Mouse (Mus musculus): ENCODE measurements around the gene Ncapd3. TPM values are rescaled to one million over a fixed set of nuclear protein-coding genes. Genes with fewer than 3 reads are reported as not detected.

Gene Ncapd3
- total RNA-seq, 1 experiment from 2014 or later, result 16.6 TPM

DNA sequence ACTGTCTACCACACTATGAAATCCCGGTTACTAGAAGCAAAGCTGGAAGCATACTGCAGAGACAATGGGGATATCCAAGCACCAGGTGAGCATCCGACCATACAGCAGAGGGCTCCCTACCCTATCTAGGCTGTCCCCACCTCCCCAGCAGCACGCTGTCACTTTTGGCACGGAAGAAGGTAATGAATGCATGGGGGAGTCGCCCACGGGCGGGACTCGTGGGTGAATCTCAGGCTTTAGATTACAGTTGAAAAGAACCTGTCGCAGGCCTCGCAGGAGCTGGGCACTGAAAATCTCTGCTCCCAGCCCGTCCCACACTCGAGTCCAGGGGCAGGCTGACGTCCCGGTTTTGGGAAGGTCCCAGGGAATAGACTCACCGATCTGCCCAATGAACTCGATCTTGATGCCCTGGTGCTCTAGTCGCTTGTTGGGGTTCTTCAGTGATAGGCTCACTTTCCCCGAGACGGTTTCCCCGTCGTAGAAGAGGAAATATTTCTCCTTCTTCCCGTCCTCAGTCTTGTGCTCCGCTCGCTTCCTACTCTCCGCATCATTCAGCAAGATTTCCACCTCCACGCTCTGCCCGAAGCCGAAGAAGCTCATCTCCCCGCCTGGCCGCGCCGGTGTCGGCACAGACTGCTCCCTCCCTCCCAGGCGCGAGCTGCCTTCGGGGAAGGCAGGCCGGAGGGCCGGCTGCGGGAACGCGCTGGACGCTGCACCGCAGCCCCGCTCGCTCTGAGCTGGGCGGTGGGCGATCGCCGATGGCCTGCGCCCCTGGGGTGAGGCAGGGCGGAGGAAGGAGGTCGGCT, 750 bp upstream of the Ncapd3 start:
- ATAC-seq (ENCODE audit: extremely low read depth, insufficient number of reproducible peaks, low FRiP score, poor library complexity, severe bottlenecking), result no peak

DNA sequence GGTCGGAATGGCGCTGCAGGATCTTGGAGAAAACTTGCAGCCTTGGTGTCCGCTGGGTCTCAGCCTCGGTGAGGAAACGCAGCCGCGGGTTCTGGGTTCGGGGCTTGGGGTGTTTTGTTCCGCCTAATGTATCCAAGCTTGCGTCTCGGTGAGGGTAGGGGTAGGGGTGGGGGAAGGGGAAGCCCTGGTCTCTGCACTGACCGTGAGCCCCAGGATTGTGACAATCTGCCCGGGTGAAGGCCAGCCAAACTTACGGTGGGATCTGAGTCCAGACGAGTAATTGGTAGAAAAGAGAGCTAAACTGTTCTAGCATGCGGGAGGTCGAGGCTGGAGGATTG, 757 bp downstream of the Ncapd3 start:
- no peak for ATAC-seq (ENCODE audit: extremely low read depth, insufficient number of reproducible peaks, low FRiP score, poor library complexity, severe bottlenecking)

DNA sequence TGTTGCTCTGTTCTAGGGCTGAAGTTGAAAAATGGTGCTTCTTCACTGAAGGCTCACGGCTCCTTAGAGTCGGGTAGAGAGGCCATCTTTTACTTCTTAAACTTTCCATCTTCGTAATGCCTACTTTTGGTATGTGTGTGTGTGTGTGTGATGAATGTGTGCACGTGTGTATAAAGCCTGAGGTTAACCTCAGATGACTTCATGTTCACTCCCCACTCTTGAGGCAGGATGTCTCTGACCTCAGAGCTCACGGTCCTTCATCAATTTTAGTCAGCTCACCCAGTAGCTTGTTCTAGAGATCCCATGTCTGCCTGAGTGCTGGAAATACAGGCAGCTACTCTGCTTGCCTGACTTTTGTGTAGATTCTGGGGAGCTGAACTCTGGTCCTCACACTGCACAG, 13.9 kb downstream of the Ncapd3 start:
- no peak for ATAC-seq (ENCODE audit: extremely low read depth, insufficient number of reproducible peaks, low FRiP score, poor library complexity, severe bottlenecking)

DNA sequence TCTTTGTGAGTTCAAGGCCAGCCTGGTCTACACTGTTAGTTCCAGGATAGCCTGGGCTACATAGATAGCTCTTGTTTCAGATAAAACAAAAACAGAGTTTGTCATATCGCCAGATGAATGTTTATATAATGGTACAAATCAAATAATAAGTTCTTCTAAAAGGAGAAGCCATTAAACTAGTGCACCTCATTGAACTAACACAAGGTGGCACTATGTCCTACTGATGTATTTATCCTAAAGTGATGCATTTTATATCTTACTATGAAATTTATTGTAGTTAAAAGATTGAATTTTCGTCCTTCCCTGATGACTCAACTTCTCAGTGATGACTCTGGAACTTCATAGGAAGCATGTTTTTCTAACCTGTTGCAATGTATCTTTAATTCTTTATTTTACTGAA, 19.5 kb downstream of the Ncapd3 start:
- no peak for ATAC-seq (ENCODE audit: extremely low read depth, insufficient number of reproducible peaks, low FRiP score, poor library complexity, severe bottlenecking)

DNA sequence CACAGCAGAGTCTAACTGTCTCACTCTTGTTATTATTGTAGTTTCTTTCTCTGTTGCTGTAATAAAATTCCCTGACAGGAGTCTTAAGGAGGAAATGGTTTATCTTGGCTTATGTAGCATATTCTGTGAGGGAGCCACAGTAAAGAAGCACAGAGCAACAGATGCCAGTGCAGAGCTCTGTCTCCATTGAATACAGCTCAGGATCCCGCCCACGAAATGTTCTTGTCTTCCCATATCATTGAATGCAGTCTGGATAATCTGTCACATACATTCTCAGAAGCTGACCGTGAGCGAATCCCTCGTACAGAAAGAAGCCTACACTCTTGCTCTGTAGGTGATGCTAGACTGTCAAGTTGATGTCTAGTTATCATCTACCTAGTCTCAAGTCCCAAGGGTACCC, 28.4 kb downstream of the Ncapd3 start:
- no peak for ATAC-seq (ENCODE audit: extremely low read depth, insufficient number of reproducible peaks, low FRiP score, poor library complexity, severe bottlenecking)

DNA sequence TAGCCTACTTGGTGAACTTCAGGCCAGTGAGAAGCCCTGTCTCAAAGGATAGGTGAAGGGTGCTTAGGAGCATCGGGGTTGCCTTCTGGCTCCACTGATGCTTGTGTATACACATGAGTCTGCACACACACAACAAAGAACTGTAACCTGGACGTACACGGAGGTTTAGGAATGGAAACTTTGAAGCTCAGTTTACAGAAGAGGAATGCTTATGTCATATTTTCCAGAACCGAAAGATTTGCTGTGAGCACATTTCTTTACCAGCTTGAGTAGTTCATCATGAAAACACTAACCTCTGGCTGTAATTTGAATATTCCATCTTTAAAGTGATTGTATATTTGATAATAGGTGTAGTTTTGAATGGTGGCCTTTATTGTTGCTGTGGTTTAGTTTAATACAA, 40.9 kb downstream of the Ncapd3 start:
- ATAC-seq (ENCODE audit: extremely low read depth, insufficient number of reproducible peaks, low FRiP score, poor library complexity, severe bottlenecking), result no peak

DNA sequence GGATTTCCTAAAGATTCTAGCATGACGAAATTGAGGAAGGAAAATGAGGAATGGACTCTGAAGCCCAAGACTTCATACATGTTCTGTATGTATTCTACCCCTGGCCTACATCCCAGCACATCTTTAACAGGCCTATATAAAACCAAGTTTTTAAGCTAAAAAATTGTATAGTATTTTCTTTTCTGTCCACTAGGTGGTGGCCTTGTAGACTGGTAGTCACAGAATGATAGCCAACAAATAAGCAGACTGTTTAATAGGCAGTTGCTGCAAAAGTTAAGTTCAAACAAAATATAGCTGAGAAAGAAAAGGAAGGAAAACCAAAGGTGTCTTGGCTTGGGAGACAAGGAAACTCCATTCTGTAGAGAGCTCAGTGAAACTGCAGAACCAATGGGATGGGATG, 44.7 kb downstream of the Ncapd3 start:
- no peak for ATAC-seq (ENCODE audit: extremely low read depth, insufficient number of reproducible peaks, low FRiP score, poor library complexity, severe bottlenecking)

DNA sequence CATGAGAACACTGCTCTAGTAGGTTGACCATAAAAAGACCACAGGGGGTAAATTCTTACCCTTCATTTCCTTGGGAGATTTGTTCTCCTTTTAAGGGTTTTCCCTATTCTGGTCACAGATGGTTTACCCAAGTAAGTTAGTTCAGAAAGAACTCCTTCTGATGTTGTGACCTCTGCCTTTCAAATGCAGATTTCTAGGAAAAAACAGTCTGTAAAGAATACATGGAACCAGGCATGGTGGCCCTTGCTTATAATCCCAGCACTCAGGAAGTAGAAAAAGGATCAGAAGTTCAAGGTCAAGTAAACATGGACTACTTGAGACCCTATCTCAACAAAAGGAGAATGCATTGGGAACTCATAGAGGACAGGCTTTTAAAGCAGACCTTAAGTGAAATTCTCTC, 45.8 kb downstream of the Ncapd3 start:
- no peak for ATAC-seq (ENCODE audit: extremely low read depth, insufficient number of reproducible peaks, low FRiP score, poor library complexity, severe bottlenecking)

DNA sequence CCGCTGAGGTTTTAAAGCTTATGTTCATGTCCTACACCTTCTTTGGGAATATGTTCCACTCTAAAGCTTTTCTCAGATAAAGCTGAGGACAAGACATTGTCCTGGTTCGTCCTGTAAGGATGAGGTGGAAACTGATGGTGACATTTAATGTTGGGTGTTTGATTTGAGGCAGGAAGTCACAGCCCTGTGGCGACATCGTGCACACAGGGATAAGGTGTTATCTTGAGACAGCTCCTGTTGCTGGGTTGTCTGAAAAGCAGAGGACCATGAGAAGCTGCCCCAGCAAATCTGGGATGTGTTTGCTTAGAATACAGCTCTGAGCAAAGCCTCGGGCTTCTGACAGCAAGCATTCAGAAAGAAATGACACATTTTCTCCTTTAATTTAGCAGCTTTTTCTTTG, 56.3 kb downstream of the Ncapd3 start:
- no peak for ATAC-seq (ENCODE audit: extremely low read depth, insufficient number of reproducible peaks, low FRiP score, poor library complexity, severe bottlenecking)

DNA sequence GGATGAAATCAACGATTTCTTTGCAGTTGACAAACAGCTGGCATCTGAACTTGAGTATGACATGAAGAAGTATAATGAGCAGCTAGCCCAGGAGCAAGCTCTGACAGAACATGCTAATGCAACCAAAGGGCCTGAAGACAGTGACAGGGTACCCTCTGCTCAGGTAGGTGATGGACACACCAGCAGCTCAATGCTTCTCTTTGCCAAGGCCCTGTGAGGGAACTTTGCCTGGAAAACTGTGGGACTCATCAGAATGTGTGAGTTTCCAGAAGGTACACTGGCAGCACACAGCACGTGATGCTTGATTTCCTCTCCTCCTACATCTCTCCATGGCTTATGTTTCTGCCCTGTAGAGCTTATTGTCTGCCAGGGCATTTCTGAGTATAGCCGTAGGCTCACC, 57.4 kb downstream of the Ncapd3 start:
- no peak for ATAC-seq (ENCODE audit: extremely low read depth, insufficient number of reproducible peaks, low FRiP score, poor library complexity, severe bottlenecking)

DNA sequence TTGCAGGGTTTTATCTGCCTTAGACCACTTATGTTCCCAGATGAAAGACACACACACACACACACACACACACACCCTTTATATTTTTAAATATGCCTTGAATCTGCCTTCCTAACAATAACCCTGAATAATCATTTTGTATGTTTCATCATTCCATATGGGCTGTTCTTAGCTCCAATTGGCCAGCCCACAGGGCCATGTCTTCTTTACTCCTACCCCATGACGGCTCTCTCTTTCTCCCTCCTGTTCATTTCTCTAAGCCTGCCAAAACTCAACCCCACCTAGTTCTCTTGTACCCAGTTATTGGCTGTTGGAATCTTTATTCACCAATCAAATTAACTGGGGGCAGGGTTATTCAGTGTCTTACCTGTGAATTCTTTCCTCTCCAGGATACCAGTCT, 60.2 kb downstream of the Ncapd3 start:
- ATAC-seq (ENCODE audit: extremely low read depth, insufficient number of reproducible peaks, low FRiP score, poor library complexity, severe bottlenecking), result no peak

DNA sequence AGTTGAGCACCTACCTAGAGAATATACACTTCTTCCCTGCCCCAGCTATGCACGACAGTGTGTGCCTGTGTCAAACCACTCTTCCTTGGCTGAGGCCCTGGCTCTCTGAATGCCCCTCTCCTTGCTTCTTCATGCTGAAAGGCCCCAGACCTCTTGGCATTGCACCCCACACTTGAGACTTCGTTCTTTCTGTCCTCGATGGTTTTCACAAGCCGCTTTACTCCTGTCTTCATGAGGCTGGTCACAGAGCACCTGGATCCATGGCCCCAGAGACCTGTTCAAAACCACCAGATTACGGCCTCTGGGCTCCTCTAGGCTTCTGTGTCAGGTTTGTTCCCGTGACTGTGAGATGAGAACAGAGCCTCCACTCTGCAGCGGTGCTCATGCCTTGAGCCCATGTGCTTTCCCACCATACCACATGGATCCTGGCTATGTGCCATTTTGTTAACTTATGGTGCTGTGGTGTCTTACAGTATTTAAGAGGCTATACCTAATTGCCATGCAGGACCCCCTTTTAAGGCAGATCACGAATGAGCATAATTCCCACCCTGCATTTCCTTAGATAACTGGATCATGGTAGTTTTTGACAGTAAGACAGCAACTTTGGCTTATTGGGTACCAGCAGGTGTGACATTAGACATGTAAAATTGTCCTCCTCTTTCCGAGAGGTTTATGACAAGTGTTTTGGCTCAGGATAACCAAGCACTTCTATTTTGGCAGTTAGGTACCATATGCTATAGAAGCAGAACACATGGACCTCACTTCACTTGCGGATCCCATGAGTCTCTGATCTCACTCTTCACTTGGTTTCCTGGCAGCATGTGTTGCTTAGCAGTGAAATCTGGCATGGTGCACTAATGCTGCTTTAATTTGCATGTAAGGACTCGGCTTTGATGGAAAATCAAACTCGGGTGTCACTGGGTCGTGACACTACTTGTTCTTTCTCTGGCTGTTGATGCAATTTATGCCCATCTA, 61.1 kb downstream of the Ncapd3 start:
- no peak for ATAC-seq (ENCODE audit: extremely low read depth, insufficient number of reproducible peaks, low FRiP score, poor library complexity, severe bottlenecking)

DNA sequence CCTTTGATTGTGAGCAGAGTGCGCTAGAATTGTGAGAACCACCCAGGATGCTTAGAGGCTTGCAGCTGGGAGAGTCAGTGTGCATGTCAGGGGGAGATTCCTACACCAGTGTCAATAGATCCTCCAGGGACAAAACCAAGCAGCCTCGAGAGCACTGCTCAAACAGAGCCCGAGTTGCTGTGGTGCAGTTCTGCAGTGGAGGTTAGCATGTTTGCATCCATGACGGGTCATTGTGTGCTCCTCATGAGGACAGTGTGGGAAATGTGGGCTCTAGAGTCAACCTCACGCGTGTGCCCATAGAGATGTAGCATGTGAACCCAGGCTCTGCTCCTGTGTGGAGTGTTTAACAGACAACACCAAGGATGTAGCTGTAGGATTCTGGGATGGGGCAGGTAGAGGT, 62.9 kb downstream of the Ncapd3 start:
- no peak for ATAC-seq (ENCODE audit: extremely low read depth, insufficient number of reproducible peaks, low FRiP score, poor library complexity, severe bottlenecking)

DNA sequence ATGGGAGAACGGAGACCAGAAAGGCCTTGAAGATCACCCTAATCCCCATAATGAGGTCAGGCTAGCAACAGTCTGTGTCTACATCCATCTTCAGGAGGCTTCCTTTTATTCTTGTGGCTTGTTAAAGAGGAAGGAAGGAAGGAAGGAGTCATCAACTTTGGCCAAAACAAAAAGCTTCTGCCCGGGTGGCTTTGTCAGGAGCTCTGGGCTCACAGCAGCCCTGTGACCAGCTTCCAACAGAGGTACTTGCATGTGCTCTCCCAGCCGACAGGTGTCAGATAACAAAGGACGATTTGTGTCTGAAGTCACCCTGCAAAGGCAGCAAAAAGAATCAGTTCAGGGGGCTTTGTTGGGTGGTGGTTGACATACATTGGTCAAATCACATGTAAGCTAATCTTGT, 68.1 kb downstream of the Ncapd3 start:
- peak; percentile 62 for ATAC-seq (ENCODE audit: extremely low read depth, insufficient number of reproducible peaks, low FRiP score, poor library complexity, severe bottlenecking)

DNA sequence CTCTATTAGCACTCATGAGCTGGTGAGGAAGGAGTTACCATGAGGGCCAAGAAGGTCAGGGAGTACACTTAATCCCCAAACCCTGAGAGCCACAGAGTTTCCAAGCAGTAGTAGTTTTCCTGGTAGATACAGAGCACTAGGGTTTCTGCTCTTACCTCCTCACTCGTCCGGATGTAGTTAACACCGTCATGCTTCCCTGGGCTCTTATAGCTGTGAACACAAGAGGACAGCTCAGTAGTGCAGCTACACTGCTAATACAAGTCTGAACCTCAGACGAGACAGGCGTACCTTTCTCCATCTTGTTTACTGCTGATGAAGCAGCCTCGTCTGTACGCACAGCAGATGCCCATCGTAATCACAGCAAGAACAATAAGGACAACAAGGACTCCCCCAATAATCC, 68.6 kb downstream of the Ncapd3 start:
- no peak for ATAC-seq (ENCODE audit: extremely low read depth, insufficient number of reproducible peaks, low FRiP score, poor library complexity, severe bottlenecking)

DNA sequence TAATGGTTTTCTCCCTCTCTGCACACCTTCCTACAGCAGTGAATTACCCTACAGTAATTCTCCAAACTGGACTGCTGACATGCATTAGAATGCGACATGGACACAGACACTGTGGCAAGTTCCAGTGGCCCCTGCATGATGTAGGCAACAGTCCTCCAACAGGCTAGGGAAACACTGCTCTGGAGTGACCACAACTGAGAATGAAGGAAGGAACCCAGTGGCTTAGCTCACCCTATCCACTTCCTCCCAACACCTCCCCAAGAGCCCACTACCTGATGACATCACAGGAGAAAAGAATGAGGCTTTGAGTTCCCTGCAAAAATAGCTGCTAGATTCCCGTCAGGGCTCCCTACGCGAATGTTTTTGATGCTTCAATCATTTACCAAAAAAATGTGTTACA, 69.5 kb downstream of the Ncapd3 start:
- ATAC-seq (ENCODE audit: extremely low read depth, insufficient number of reproducible peaks, low FRiP score, poor library complexity, severe bottlenecking), result peak; percentile 63; the same call in 1 of the 2 replicates

DNA sequence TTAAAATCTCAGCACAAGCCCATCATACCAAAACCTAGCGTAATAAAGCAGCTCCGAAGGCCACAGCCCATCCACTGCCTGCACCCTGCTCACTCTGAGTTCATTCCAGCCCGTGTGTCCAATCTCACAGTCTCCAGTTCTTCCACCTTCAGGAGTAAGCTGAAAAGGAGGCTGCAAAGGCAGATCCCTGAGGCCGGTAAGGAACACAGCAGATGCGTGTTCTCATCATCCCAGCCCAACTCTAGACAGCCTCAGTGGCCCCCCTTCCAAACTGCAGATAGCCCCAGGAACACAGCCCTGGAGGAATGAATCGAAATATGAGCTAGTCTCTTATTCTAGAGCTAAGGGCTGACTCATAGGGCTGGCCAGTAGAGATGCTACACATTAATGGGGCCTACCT, 71.5 kb downstream of the Ncapd3 start:
- ATAC-seq (ENCODE audit: extremely low read depth, insufficient number of reproducible peaks, low FRiP score, poor library complexity, severe bottlenecking), result no peak

DNA sequence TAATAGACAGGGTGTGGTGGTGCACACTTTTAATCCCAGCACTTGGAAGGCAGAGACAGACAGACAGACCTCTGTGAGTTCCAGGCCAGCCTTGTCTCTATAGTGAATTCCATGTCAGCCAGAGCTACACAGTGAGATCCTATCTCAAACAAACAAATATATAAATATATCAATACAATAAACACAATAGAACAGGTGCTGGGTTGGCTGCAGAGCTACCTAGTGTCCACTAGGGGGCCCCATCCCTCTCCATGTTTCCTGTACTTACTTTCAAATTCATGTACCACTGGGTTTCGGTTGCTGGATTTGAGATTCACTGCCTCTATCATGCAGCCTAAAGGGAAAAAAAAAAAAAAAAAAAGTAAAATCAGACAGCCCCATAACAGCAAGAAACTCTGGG, 76.1 kb downstream of the Ncapd3 start:
- ATAC-seq (ENCODE audit: extremely low read depth, insufficient number of reproducible peaks, low FRiP score, poor library complexity, severe bottlenecking), result peak; percentile 55; the same call in 1 of the 2 replicates

DNA sequence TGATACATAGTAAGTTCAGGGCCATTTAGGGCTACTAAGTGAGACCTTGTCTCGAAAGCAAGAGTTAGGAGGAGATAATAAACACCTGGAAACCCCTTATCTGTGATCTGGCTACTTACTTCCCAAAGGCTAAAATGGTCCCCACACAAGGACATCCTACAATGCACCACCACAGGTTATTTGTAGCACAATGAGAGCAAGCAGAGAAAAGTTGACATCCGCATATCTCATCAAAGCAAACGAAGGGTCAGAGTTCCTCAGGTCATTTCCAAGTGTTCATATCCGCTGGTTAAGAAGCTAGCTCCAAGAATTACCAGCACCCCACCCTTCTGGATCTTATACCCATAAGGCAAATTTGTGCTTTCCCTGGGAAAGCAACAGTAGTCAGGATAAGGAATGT, 78.5 kb downstream of the Ncapd3 start:
- no peak for ATAC-seq (ENCODE audit: extremely low read depth, insufficient number of reproducible peaks, low FRiP score, poor library complexity, severe bottlenecking)
